Mouse (Mus musculus) small intestine, adult 2 months (tissue): ENCODE measurements around the gene Ppp2r2d.

ENCODE experiments used
- CTCF ChIP-seq: fragments of 200-500 bp; IDR thresholded peaks from 2 replicates; pipeline ENCODE4 v1.5.1; 2012; ENCODE audit warnings: low read depth, mild to moderate bottlenecking, control low read depth, inconsistent platforms, low read length, moderate library complexity, mixed read lengths; ENCODE audit not compliant: insufficient replicate concordance, insufficient read length; ENCODE audit errors: extremely low read depth
- POLR2A ChIP-seq: fragments of 200-500 bp; IDR thresholded peaks from 2 replicates; pipeline ENCODE4 v1.6.1; 2012; ENCODE audit warnings: low read depth, mild to moderate bottlenecking, control low read depth, inconsistent platforms, low read length, moderate library complexity

DNA sequence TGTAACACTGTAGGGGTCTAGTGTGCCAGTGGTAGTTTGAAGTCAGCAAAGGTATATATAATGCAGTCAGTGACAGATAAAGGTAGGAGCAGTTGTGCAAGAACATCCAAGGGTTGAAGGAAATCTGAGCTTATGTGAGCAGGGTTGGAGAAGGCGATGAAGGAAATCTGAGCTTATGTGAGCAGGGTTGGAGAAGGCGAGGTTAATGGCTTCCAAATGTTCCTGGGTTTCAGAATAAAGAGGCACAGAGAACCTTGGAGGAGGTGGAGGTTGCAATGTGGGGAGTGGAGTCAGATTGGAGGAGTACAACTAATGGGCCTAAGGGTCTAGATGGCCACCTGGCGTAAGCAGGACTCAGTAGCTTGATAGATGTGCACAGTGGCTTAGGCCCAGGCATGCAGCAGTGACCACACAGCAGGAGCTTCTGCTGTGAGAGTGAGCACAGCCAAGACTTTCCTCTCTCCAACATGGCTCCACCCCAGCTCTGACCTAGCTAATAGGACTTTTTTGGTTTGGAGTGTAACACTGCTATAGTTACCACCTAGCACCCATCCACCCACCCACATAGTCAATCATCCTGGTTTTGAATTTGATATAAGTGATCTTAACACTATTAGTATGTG lies 18.2 kb downstream of the Ppp2r2d start:
- TF ChIP-seq CTCF, result no peak
- no peak for TF ChIP-seq POLR2A
